In genomic region chr4:45911256-45911655, GRCm38 (mm10) we compare ENCODE assay signal across 32 mouse cellular contexts. TPM values are rescaled to one million over a fixed set of nuclear protein-coding genes. Genes with fewer than 3 reads are reported as not detected.
"Had no signal": no experiment of that assay in that cellular context is flagged by ENCODE, and none has a peak within 500 bp of the region (broad histone marks: within the 10 kb centered on the region; RNA-seq: fewer than 3 reads in every experiment).

No protein-coding gene starts in this region.

- DNase-seq: gastrocnemius, postnatal 14 days; gastrocnemius, postnatal 36 days; heart, adult 11 months; heart, adult 2 months; heart, postnatal 14 days; heart, postnatal 36 days; kidney, adult 11 months; kidney, adult 2 months; kidney, adult 9 months; kidney, postnatal 36 days; layer of hippocampus, adult 9-11 months; layer of hippocampus, postnatal 36 days; left cerebral cortex, postnatal 4 days had no signal

- H3K4me2 ChIP-seq: heart, embryonic 11.5 days; heart, embryonic 13.5 days; heart, embryonic 15.5 days; hindbrain, embryonic 14.5 days; kidney, embryonic 15.5 days; limb, embryonic 13.5 days; limb, embryonic 15.5 days; liver, embryonic 12.5 days had no signal

- H3K4me1 ChIP-seq: heart, embryonic 15.5 days; kidney, embryonic 15.5 days; limb, embryonic 13.5 days; limb, embryonic 15.5 days; liver, embryonic 12.5 days had no signal

- H3K27me3 ChIP-seq: heart, embryonic 15.5 days; kidney, embryonic 15.5 days; limb, embryonic 13.5 days; limb, embryonic 15.5 days; liver, embryonic 12.5 days had no signal

- ATAC-seq: hindbrain, embryonic 16.5 days; inflammation-experienced regulatory T-cells, adult 6 months; liver, embryonic 12.5 days had no signal

- H3K27ac ChIP-seq: heart, adult 2 months; heart, embryonic 13.5 days; heart, embryonic 15.5 days; hindbrain, embryonic 14.5 days; kidney, embryonic 15.5 days; kidney, postnatal 0 days; limb, embryonic 13.5 days; limb, embryonic 15.5 days; liver, embryonic 12.5 days; liver, embryonic 14.5 days had no signal

- H3K9ac ChIP-seq: heart, embryonic 13.5 days; heart, embryonic 15.5 days; hindbrain, embryonic 14.5 days; kidney, embryonic 15.5 days; limb, embryonic 13.5 days; limb, embryonic 15.5 days; liver, embryonic 12.5 days; liver, embryonic 14.5 days had no signal

- H3K4me3 ChIP-seq: heart, adult 2 months; heart, embryonic 13.5 days; heart, embryonic 15.5 days; kidney, embryonic 15.5 days; limb, embryonic 13.5 days; limb, embryonic 15.5 days; liver, embryonic 12.5 days had no signal

- H3K36me3 ChIP-seq: heart, embryonic 13.5 days; heart, embryonic 15.5 days; kidney, embryonic 15.5 days; limb, embryonic 13.5 days; limb, embryonic 15.5 days; liver, embryonic 12.5 days had no signal

- H3K9me3 ChIP-seq: heart, embryonic 15.5 days; kidney, embryonic 15.5 days; limb, embryonic 13.5 days; limb, embryonic 15.5 days; liver, embryonic 12.5 days had no signal

RNA-seq across cellular contexts. Expression of gene Ccdc180, which starts 21.2 kb away (rescaled TPM):
- total RNA-seq: gastrocnemius, adult 18-20 months; gastrocnemius, adult 8-10 months; gastrocnemius, postnatal 36 days; heart, adult 2 months; heart, postnatal 36 days; hematopoietic stem cell, adult 5-6 weeks; left cerebral cortex, postnatal 25 days; liver, adult 2 months had no signal
- polyA plus RNA-seq: large intestine, adult 2 months; limb, embryonic 11.5 days had no signal
